Mouse (Mus musculus): Measurements from ENCODE around the gene Zmym4. TPM values are rescaled to one million over a fixed set of nuclear protein-coding genes. Genes with fewer than 3 reads are reported as not detected.
"Not testable (repeated sequence)": the region's sequence is repeated elsewhere in the genome, so short reads cannot be mapped to it uniquely, and the experiment has no call there.

The Zmym4 gene
- 16.6 and 18.6 TPM in 2 replicates for polyA plus RNA-seq (2015; fragmentation: Nextera tagmentation; extraction: Ambion mirVana)

GRCm38 (mm10) chr4:126967864-126968821, at the start of gene Zmym4:
TSS of gene Zmym4 (minus strand) at chr4:126968135.
- Histone ChIP-seq H3K4me1 (no peaks in the 10 kb centered on the region), H3K4me2 (peak within 1 kb of the TSS; percentile 76), H3K27me3 (replicated peaks) (no peaks in the 10 kb centered on the region), H3K36me3 (no peaks in the 10 kb centered on the region), H3K9ac (peak within 1 kb of the TSS; percentile 87), H3K9me3 (no peaks in the 10 kb centered on the region), H3K4me3 (replicated peaks) (peak within 1 kb of the TSS; percentile 68), H3K27ac (peak within 1 kb of the TSS; percentile 89)
- peak; percentile 96 for ATAC-seq (ENCODE audit: insufficient read depth, low FRiP score, low read depth)
- 5% methylated on average over 51 of the region's 54 CpGs for WGBS

- Histone ChIP-seq H3K4me1 (no peaks in the 10 kb centered on the region), H3K27me3 (replicated peaks) (no peaks in the 10 kb centered on the region), H3K27ac (no peak overlapping the region), H3K4me3 (replicated peaks) (no peak overlapping the region), H3K4me2 (no peak overlapping the region), H3K9me3 (no peaks in the 10 kb centered on the region), H3K36me3 (no peaks in the 10 kb centered on the region), H3K9ac (no peak overlapping the region)
- WGBS: 81% methylated on average over 4 of the region's 4 CpGs
- no peak for ATAC-seq (ENCODE audit: insufficient read depth, low FRiP score, low read depth)
These were observed 48.4 kb upstream of the Zmym4 start for GRCm38 (mm10) chr4:127016366-127016765.

GRCm38 (mm10) chr4:127015294-127015993, 47.5 kb upstream of the Zmym4 start:
- 11% methylated on average over 14 of the region's 26 CpGs for WGBS
- not testable (repeated sequence) for H3K4me2 ChIP-seq; H3K4me1 ChIP-seq; H3K27ac ChIP-seq; H3K27me3 ChIP-seq (replicated peaks); H3K9me3 ChIP-seq; H3K9ac ChIP-seq; H3K36me3 ChIP-seq
- H3K4me3 ChIP-seq (replicated peaks): peak overlapping the region; percentile 24; the same call in 1 of the 2 replicates
- ATAC-seq (ENCODE audit: insufficient read depth, low FRiP score, low read depth): peak; percentile 95

GRCm38 (mm10) chr4:127005113-127005936, 37.4 kb upstream of the Zmym4 start:
- no peaks in the 10 kb centered on the region for H3K27me3 ChIP-seq (replicated peaks)
- H3K27ac ChIP-seq: no peak overlapping the region
- ATAC-seq (ENCODE audit: insufficient read depth, low FRiP score, low read depth): 0 out of 2 replicates have a peak, but pooled peaks have one; percentile 66
- peak overlapping the region; percentile 61 for H3K4me2 ChIP-seq
- H3K4me3 ChIP-seq (replicated peaks): peak overlapping the region; percentile 32
- H3K9me3 ChIP-seq: no peaks in the 10 kb centered on the region
- H3K9ac ChIP-seq: no peak overlapping the region
- H3K4me1 ChIP-seq: 0 out of 2 replicates have a peak, but pooled peaks cover 6% of the 10 kb centered on the region
- H3K36me3 ChIP-seq: no peaks in the 10 kb centered on the region
- 14% methylated on average over 25 of the region's 25 CpGs for WGBS

- H3K4me1 ChIP-seq: 0 out of 2 replicates have a peak, but pooled peaks cover 6% of the 10 kb centered on the region
- H3K9ac ChIP-seq: no peak overlapping the region
- no peaks in the 10 kb centered on the region for H3K9me3 ChIP-seq
- no peak overlapping the region for H3K4me3 ChIP-seq (replicated peaks)
- no peak for ATAC-seq (ENCODE audit: insufficient read depth, low FRiP score, low read depth)
- no peaks in the 10 kb centered on the region for H3K36me3 ChIP-seq
- 77% methylated on average over 3 of the region's 3 CpGs for WGBS
- H3K4me2 ChIP-seq: no peak overlapping the region
- no peaks in the 10 kb centered on the region for H3K27me3 ChIP-seq (replicated peaks)
- no peak overlapping the region for H3K27ac ChIP-seq
These were observed 36.4 kb upstream of the Zmym4 start for GRCm38 (mm10) chr4:127004384-127004783.

GRCm38 (mm10) chr4:127000601-127001105, 32.7 kb upstream of the Zmym4 start:
- no peak overlapping the region for H3K4me2 ChIP-seq
- no peak for ATAC-seq (ENCODE audit: insufficient read depth, low FRiP score, low read depth)
- H3K4me3 ChIP-seq (replicated peaks): no peak overlapping the region
- H3K9me3 ChIP-seq: no peaks in the 10 kb centered on the region
- H3K27me3 ChIP-seq (replicated peaks): no peaks in the 10 kb centered on the region
- no peak overlapping the region for H3K27ac ChIP-seq
- 0 out of 2 replicates have a peak, but pooled peaks cover 6% of the 10 kb centered on the region for H3K4me1 ChIP-seq
- H3K36me3 ChIP-seq: no peaks in the 10 kb centered on the region
- WGBS: 43% methylated on average over 8 of the region's 8 CpGs
- H3K9ac ChIP-seq: no peak overlapping the region

GRCm38 (mm10) chr4:126999372-126999771, 31.4 kb upstream of the Zmym4 start:
- not testable (repeated sequence) for ATAC-seq (ENCODE audit: insufficient read depth, low FRiP score, low read depth); H3K4me1 ChIP-seq; H3K36me3 ChIP-seq; H3K9me3 ChIP-seq; H3K4me3 ChIP-seq (replicated peaks); H3K4me2 ChIP-seq; H3K27me3 ChIP-seq (replicated peaks); H3K9ac ChIP-seq; H3K27ac ChIP-seq
- whole genome bisulfite sequencing: 95% methylated on average over 16 of the region's 16 CpGs

GRCm38 (mm10) chr4:126992356-126992755, 24.4 kb upstream of the Zmym4 start:
- Histone ChIP-seq H3K27ac (no peak overlapping the region), H3K4me2 (no peak overlapping the region), H3K9me3 (no peaks in the 10 kb centered on the region), H3K36me3 (no peaks in the 10 kb centered on the region), H3K4me1 (no peaks in the 10 kb centered on the region), H3K27me3 (replicated peaks) (no peaks in the 10 kb centered on the region), H3K4me3 (replicated peaks) (no peak overlapping the region), H3K9ac (no peak overlapping the region)
- 61% methylated on average over 5 of the region's 5 CpGs for WGBS
- ATAC-seq (ENCODE audit: insufficient read depth, low FRiP score, low read depth): no peak

- H3K36me3 ChIP-seq: no peaks in the 10 kb centered on the region
- no peaks in the 10 kb centered on the region for H3K27me3 ChIP-seq (replicated peaks)
- H3K4me2 ChIP-seq: no peak overlapping the region
- no peaks in the 10 kb centered on the region for H3K4me1 ChIP-seq
- no peaks in the 10 kb centered on the region for H3K9me3 ChIP-seq
- no peak overlapping the region for H3K9ac ChIP-seq
- H3K4me3 ChIP-seq (replicated peaks): no peak overlapping the region
- no peak for ATAC-seq (ENCODE audit: insufficient read depth, low FRiP score, low read depth)
- no peak overlapping the region for H3K27ac ChIP-seq
These were observed 22.6 kb upstream of the Zmym4 start for GRCm38 (mm10) chr4:126990553-126990952.

GRCm38 (mm10) chr4:126988503-126988902, 20.6 kb upstream of the Zmym4 start:
- no peaks in the 10 kb centered on the region for H3K27me3 ChIP-seq (replicated peaks)
- no peak overlapping the region for H3K4me2 ChIP-seq
- no peaks in the 10 kb centered on the region for H3K9me3 ChIP-seq
- H3K4me1 ChIP-seq: no peaks in the 10 kb centered on the region
- H3K4me3 ChIP-seq (replicated peaks): no peak overlapping the region
- no peaks in the 10 kb centered on the region for H3K36me3 ChIP-seq
- WGBS: 73% methylated on average over 4 of the region's 4 CpGs
- H3K27ac ChIP-seq: no peak overlapping the region
- no peak for ATAC-seq (ENCODE audit: insufficient read depth, low FRiP score, low read depth)
- H3K9ac ChIP-seq: no peak overlapping the region

- Histone ChIP-seq H3K4me3 (replicated peaks) (no peak overlapping the region), H3K9ac (no peak overlapping the region), H3K4me2 (no peak overlapping the region), H3K27ac (no peak overlapping the region), H3K4me1 (no peaks in the 10 kb centered on the region), H3K36me3 (no peaks in the 10 kb centered on the region), H3K27me3 (replicated peaks) (no peaks in the 10 kb centered on the region), H3K9me3 (no peaks in the 10 kb centered on the region)
- ATAC-seq (ENCODE audit: insufficient read depth, low FRiP score, low read depth): no peak
- 75% methylated on average over 5 of the region's 5 CpGs for WGBS
These were observed 18.8 kb upstream of the Zmym4 start for GRCm38 (mm10) chr4:126986768-126987167.
